Mouse (Mus musculus) right cerebral cortex, postnatal 4 days (tissue): ENCODE results near the gene Krtap1-4.

Experiments
- DNase-seq: peaks from one replicate; pipeline ENCODE4 v3.0.0-alpha.2; 2022

Krtap1-4 gene

DNA sequence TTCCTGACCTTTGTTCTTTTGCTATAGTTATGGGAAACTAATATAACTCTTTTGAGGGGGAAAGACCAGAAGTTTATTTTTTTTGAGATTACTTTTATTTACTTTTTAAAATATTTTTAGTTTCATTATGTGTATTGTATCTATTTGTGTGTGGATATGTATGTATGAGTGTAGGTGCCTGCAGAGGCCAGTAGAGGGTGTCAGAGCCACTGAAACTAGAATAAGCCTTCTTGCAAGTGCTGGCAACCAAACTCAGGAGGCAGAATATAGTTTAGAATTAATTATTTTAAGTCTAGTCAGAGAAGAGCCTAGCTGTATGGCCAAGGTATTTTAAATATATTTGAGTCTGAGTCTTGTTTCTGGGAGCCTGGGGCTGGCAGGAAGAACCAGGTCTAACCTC, 35.6 kb downstream of the Krtap1-4 start:
- no peak for DNase-seq

DNA sequence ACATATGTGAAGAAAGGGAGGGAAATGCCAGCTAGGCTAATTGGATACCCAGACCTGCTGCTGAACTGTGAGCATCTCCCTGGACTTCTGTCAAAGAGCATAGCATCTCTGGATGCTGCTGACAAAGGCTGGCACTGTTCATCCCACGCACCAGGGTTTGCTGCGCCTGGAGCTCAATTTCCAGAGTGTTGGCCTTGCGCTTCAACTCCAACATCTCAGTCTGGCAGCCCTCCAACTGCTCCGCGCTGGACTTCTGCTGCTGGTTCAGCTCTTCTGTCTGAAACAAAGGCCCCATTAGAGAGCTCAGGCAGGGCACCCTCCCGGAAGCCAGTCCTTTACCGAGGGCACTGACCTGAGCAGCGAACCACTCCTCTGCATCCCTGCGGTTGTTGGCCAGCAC, 43.7 kb downstream of the Krtap1-4 start:
- DNase-seq, result peak; percentile 46
